Mouse (Mus musculus): ENCODE measurements around the gene Myo19. TPM values are rescaled to one million over a fixed set of nuclear protein-coding genes. Genes with fewer than 3 reads are reported as not detected.

Gene Myo19
- polyA plus RNA-seq, 1 experiment = 8.7 TPM

DNA sequence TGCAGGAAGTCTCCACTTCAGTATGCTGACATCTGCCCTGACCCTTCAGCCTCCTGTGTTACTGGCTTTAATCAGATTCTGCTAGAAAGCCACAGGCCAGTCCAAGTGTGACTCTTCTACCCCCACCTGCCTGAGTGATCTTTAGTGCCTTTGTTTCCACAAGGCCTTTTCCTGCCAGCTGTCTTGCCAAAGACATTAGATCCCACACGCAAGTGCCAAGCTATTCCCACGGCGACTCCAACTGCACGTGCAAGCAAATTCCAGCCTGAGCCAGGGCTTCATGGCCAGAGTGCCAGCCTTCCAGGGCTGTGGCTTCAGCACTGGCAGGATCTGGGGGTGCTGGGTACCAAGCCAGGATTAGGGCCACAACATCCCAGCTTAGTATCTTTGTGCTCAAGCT, 30.5 kb downstream of the Myo19 start:
- Histone ChIP-seq H3K4me3 (ENCODE audit: low read depth, low read length) (no peak overlapping the region), H3K4me1 (ENCODE audit: control insufficient read depth, insufficient read depth, insufficient read length, low read length) (no peaks in the 10 kb centered on the region), H3K27me3 (ENCODE audit: control insufficient read depth, insufficient read depth, low read length) (no peaks in the 10 kb centered on the region), H3K27ac (ENCODE audit: insufficient read depth, low read depth, low read length) (no peak overlapping the region), H3K36me3 (ENCODE audit: control insufficient read depth, insufficient read depth, low read length) (peaks cover 50% of the 10 kb centered on the region)
- WGBS = 73% methylated on average over 4 of the region's 4 CpGs
- TF ChIP-seq CTCF (IDR thresholded peaks at IDR 0.05; ENCODE audit: extremely low read depth, insufficient read length, insufficient replicate concordance, low read depth, low read length) (no peak), POLR2A (IDR thresholded peaks at IDR 0.05; ENCODE audit: low read depth, low read length) (no peak)

DNA sequence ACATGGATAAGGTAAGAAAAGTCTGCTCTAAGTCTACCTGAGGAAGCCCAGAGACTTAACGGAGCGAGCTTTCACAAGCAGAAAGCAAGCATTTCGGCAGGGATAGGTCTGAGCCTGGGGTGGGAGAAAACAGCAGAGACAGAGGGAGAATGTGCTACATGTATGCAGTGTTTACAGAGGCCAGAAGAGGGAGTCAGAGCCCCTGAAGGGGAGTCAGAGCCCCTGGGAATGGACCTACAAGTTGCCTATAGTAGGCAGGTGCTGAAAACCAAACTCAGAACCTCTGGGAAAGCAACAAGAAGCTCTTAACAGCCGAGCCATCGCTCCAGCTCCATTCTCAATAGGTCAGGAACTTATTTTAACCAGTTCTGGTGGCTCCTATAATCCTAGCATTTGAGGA, 34.7 kb downstream of the Myo19 start:
- H3K36me3 ChIP-seq (ENCODE audit: control insufficient read depth, insufficient read depth, low read length) = peaks cover 18% of the 10 kb centered on the region
- H3K27ac ChIP-seq (ENCODE audit: insufficient read depth, low read depth, low read length) = no peak overlapping the region
- no peak overlapping the region for H3K4me3 ChIP-seq (ENCODE audit: low read depth, low read length)
- H3K27me3 ChIP-seq (ENCODE audit: control insufficient read depth, insufficient read depth, low read length) = no peaks in the 10 kb centered on the region
- no peak for TF ChIP-seq CTCF (IDR thresholded peaks at IDR 0.05; ENCODE audit: extremely low read depth, insufficient read length, insufficient replicate concordance, low read depth, low read length)
- 85% methylated on average over 5 of the region's 5 CpGs for WGBS
- H3K4me1 ChIP-seq (ENCODE audit: control insufficient read depth, insufficient read depth, insufficient read length, low read length) = peaks cover 4% of the 10 kb centered on the region; the same call in 1 of the 2 replicates

DNA sequence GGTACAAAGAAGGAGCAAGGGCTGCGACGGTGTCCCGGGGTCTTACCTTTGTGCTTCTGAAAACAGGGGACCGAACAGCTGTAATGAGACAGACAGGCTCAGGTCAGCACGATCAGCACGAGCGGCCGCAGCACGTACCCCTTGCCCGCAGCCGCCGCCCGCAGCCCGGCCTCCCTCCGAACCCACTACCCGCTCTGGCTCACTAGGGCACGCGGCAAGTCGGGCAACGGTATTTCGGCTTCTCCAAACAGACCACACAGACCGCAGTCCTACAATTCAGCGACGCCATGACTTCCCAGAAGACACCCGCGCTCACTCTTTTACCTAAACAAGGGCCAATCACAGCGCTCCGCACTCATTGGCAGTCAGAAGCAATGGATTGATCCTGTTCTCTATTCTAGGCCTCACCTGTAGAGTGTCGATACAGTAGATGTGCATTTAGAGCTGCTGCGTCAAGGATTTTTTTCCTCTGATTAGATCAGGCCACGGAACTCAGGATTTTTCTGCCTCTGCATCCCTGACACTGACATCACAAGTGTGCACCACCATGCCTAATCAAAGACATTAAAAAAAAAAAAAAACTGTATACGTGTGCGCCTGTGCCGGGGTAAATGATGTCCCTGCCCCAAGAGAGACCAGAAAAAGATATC, 36.2 kb downstream of the Myo19 start, which contains the start of gene Znhit3:
Gene Znhit3, minus strand, starts transcription at position 314 of the 650 bp plus-strand sequence.
- TF ChIP-seq CTCF (IDR thresholded peaks at IDR 0.05; ENCODE audit: extremely low read depth, insufficient read length, insufficient replicate concordance, low read depth, low read length) = no peak
- no peak for TF ChIP-seq POLR2A (IDR thresholded peaks at IDR 0.05; ENCODE audit: low read depth, low read length)
- peaks cover 4% of the 10 kb centered on the region; the same call in 1 of the 2 replicates for H3K4me1 ChIP-seq (ENCODE audit: control insufficient read depth, insufficient read depth, insufficient read length, low read length)
- peaks cover 7% of the 10 kb centered on the region for H3K36me3 ChIP-seq (ENCODE audit: control insufficient read depth, insufficient read depth, low read length)
- 3% methylated on average over 34 of the region's 34 CpGs for WGBS
- H3K27me3 ChIP-seq (ENCODE audit: control insufficient read depth, insufficient read depth, low read length) = no peaks in the 10 kb centered on the region
- peak within 1 kb of the TSS; percentile 96 for H3K4me3 ChIP-seq (ENCODE audit: low read depth, low read length)
- no peak within 1 kb of the TSS for H3K27ac ChIP-seq (ENCODE audit: insufficient read depth, low read depth, low read length)

DNA sequence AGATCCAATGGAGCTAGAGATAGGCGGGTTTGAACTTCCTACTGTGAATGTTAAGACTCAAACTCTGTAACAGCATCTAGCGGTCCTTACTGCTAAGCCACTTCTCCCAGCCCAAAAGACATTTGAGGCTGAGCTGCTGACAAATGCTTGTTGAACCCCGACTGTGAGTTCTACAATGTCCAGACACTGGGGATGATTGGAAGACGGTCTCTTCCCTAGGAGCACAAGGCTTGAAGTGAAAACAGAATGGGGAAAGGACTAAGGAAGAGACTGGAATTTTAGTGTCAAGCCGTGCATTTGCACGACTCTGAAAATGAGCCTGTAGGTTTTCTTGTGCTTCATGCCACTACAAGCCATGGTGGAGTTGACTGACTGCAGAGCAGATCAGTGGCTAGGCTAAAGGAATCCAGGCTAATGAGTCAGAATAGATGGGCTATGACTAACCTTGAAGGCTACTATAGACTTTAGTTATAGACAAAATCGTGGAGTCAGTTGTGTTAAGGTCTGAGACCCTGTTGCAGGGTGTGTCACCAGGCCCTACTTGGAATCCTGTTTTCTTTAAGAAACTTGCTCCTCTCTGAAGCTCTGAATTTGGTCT, 36.9 kb downstream of the Myo19 start:
- Histone ChIP-seq H3K36me3 (ENCODE audit: control insufficient read depth, insufficient read depth, low read length) (peaks cover 3% of the 10 kb centered on the region; the same call in 1 of the 2 replicates), H3K27ac (ENCODE audit: insufficient read depth, low read depth, low read length) (no peak overlapping the region), H3K4me3 (ENCODE audit: low read depth, low read length) (no peak overlapping the region), H3K4me1 (ENCODE audit: control insufficient read depth, insufficient read depth, insufficient read length, low read length) (peaks cover 4% of the 10 kb centered on the region; the same call in 1 of the 2 replicates), H3K27me3 (ENCODE audit: control insufficient read depth, insufficient read depth, low read length) (no peaks in the 10 kb centered on the region)
- no peak for TF ChIP-seq CTCF (IDR thresholded peaks at IDR 0.05; ENCODE audit: extremely low read depth, insufficient read length, insufficient replicate concordance, low read depth, low read length)
- no peak for TF ChIP-seq POLR2A (IDR thresholded peaks at IDR 0.05; ENCODE audit: low read depth, low read length)
- 62% methylated on average over 7 of the region's 7 CpGs for WGBS

DNA sequence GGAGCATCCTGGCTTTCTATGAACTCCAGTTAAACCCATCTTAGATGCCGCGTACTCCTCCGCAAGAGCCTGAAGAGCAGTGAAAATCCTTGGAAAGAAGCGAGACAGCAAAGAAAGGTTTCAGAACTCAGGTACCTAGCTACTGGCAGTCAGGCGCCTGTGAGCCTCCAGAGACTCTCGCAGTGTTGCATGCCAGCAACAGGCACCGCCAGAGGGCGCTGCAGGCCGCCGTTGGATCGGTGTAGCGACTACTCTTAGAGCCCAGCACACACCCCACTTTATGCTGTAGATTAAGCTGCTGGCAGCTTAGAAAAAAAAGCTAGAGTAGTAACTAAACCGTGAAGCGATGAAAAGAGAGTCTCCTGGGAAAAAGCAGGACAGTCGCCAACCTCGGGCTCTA, 38.5 kb downstream of the Myo19 start:
- H3K27ac ChIP-seq (ENCODE audit: insufficient read depth, low read depth, low read length) = no peak overlapping the region
- 5% methylated on average over 16 of the region's 16 CpGs for WGBS
- peaks cover 4% of the 10 kb centered on the region; the same call in 1 of the 2 replicates for H3K4me1 ChIP-seq (ENCODE audit: control insufficient read depth, insufficient read depth, insufficient read length, low read length)
- H3K4me3 ChIP-seq (ENCODE audit: low read depth, low read length) = no peak overlapping the region
- no peak for TF ChIP-seq POLR2A (IDR thresholded peaks at IDR 0.05; ENCODE audit: low read depth, low read length)
- TF ChIP-seq CTCF (IDR thresholded peaks at IDR 0.05; ENCODE audit: extremely low read depth, insufficient read length, insufficient replicate concordance, low read depth, low read length) = peak; percentile 98
- no peaks in the 10 kb centered on the region for H3K27me3 ChIP-seq (ENCODE audit: control insufficient read depth, insufficient read depth, low read length)
- H3K36me3 ChIP-seq (ENCODE audit: control insufficient read depth, insufficient read depth, low read length) = no peaks in the 10 kb centered on the region

DNA sequence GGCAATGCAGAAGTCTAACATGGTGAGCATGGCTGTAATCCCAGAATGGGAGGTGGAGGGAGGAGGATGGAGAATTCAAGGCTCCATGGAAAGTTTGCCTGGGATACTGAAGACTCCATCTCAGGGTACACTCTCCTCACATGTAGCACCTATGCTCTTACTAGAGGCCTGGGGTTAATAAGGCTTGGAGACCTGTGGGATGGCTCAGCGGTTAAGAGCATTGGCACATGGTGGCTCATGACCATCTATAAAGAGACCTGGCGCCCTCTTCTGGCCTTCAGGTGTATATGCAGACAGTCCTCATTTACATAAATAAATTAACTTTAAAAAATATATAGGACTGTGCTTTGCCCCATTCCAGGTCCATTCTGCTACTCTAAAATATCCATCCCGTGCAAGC, 39.3 kb downstream of the Myo19 start:
- no peak overlapping the region for H3K27ac ChIP-seq (ENCODE audit: insufficient read depth, low read depth, low read length)
- TF ChIP-seq CTCF (IDR thresholded peaks at IDR 0.05; ENCODE audit: extremely low read depth, insufficient read length, insufficient replicate concordance, low read depth, low read length) (peak; percentile 53; the same call in 1 of the 2 replicates), POLR2A (IDR thresholded peaks at IDR 0.05; ENCODE audit: low read depth, low read length) (no peak)
- 34% methylated on average over 3 of the region's 3 CpGs for WGBS
- H3K4me1 ChIP-seq (ENCODE audit: control insufficient read depth, insufficient read depth, insufficient read length, low read length) = peaks cover 4% of the 10 kb centered on the region; the same call in 1 of the 2 replicates
- H3K27me3 ChIP-seq (ENCODE audit: control insufficient read depth, insufficient read depth, low read length) = no peaks in the 10 kb centered on the region
- no peaks in the 10 kb centered on the region for H3K36me3 ChIP-seq (ENCODE audit: control insufficient read depth, insufficient read depth, low read length)
- H3K4me3 ChIP-seq (ENCODE audit: low read depth, low read length) = no peak overlapping the region

DNA sequence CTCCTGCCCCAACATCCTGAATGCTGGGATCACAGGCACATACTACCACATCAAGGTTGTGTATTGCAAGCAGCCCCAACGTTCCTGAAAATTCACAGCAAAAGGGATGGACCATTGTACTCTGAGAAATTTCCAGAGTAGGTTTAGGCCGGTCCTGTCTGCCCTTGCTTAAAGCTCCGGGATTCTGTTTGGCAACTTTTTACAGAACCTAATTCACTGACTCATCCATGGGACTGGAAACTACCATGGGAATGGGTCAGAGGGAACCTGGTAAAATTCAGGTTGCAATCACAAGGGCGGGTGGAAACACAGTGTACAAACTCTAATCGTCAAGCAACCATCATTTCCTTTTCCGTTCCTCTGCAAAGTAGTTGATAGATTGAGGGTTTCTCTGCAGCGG, 40.0 kb downstream of the Myo19 start:
- Histone ChIP-seq H3K27ac (ENCODE audit: insufficient read depth, low read depth, low read length) (no peak overlapping the region), H3K27me3 (ENCODE audit: control insufficient read depth, insufficient read depth, low read length) (no peaks in the 10 kb centered on the region), H3K36me3 (ENCODE audit: control insufficient read depth, insufficient read depth, low read length) (no peaks in the 10 kb centered on the region), H3K4me3 (ENCODE audit: low read depth, low read length) (no peak overlapping the region), H3K4me1 (ENCODE audit: control insufficient read depth, insufficient read depth, insufficient read length, low read length) (peaks cover 4% of the 10 kb centered on the region; the same call in 1 of the 2 replicates)
- WGBS = 61% methylated on average over 7 of the region's 7 CpGs
- no peak for TF ChIP-seq CTCF (IDR thresholded peaks at IDR 0.05; ENCODE audit: extremely low read depth, insufficient read length, insufficient replicate concordance, low read depth, low read length)
- no peak for TF ChIP-seq POLR2A (IDR thresholded peaks at IDR 0.05; ENCODE audit: low read depth, low read length)

Measured in small intestine, adult 2 months (tissue).